Mouse (Mus musculus) embryonic facial prominence, embryonic 12.5 days (tissue): ENCODE results near the gene Mill2. TPM values are rescaled to one million over a fixed set of nuclear protein-coding genes. Genes with fewer than 3 reads are reported as not detected.

ENCODE experiments used
- ATAC-seq: fragments of 200-750 bp; cut with Nextera tagmentation; 2 replicates; pipeline ENCODE4 v1.8.0; 2017; ENCODE audit not compliant: insufficient number of reproducible peaks, insufficient read depth, low FRiP score, low TSS enrichment
- H3K27ac ChIP-seq: fragments of 300-500 bp; sonication (generic); 2 replicates; pipeline ENCODE4 v1.5.1; 2016; ENCODE audit warnings: mild to moderate bottlenecking
- H3K27me3 ChIP-seq: fragments of 300-500 bp; sonication (generic); 2 replicates; pipeline ENCODE4 v1.6.1; 2016; ENCODE audit warnings: mild to moderate bottlenecking, moderate library complexity
- H3K36me3 ChIP-seq: fragments of 300-500 bp; sonication (generic); 2 replicates; pipeline ENCODE4 v1.6.1; 2016; ENCODE audit warnings: mild to moderate bottlenecking
- H3K4me1 ChIP-seq: fragments of 300-500 bp; sonication (generic); 2 replicates; pipeline ENCODE4 v1.6.1; 2016
- H3K4me2 ChIP-seq: fragments of 300-500 bp; sonication (generic); replicated peaks from 2 replicates; pipeline ENCODE4 v1.6.1; 2016; ENCODE audit warnings: mild to moderate bottlenecking, moderate library complexity
- H3K4me3 ChIP-seq: fragments of 300-500 bp; sonication (generic); 2 replicates; pipeline ENCODE4 v1.5.1; 2016; ENCODE audit warnings: mild to moderate bottlenecking
- H3K9ac ChIP-seq: fragments of 300-500 bp; sonication (generic); 2 replicates; pipeline ENCODE4 v1.6.1; 2016; ENCODE audit warnings: mild to moderate bottlenecking, moderate library complexity
- H3K9me3 ChIP-seq: fragments of 300-500 bp; sonication (generic); 2 replicates; pipeline ENCODE4 v1.6.1; 2016; ENCODE audit warnings: mild to moderate bottlenecking, moderate library complexity
- WGBS: fragments of 180-500 bp; shearing (Covaris S2); methylation state at CpG from one replicate; pipeline ENCODE4 v1.1.7; 2016; 5-methylcytosine and 5-hydroxymethylcytosine counted together
- polyA plus RNA-seq: library from polyadenylated mRNA; unstranded; fragments of >200 nt; fragmentation: Nextera tagmentation; extraction: Ambion mirVana; gene quantifications from 2 replicates; pipeline ENCODE4 v1.2.1, GENCODE M21; 2016

Gene Mill2
- polyA plus RNA-seq, 1 experiment from 2014 or later: 0.12 TPM

GRCm38 (mm10) chr7:18909797-18910196 lies 70.0 kb downstream of the Mill2 start:
- Histone ChIP-seq H3K9ac (peak overlapping the region; percentile 67), H3K27ac (no peak overlapping the region), H3K4me2 (peak overlapping the region; percentile 59), H3K9me3 (no peaks in the 10 kb centered on the region), H3K36me3 (no peaks in the 10 kb centered on the region), H3K4me1 (peaks cover 13% of the 10 kb centered on the region), H3K27me3 (no peaks in the 10 kb centered on the region), H3K4me3 (peak overlapping the region; percentile 67)
- ATAC-seq: peak; percentile 6; the same call in 1 of the 2 replicates
- 8% methylated on average over 17 of the region's 17 CpGs for WGBS

- H3K27me3 ChIP-seq: no peaks in the 10 kb centered on the region
- H3K4me2 ChIP-seq: peak within 1 kb of the TSS; percentile 59
- H3K36me3 ChIP-seq: no peaks in the 10 kb centered on the region
- peak within 1 kb of the TSS; percentile 67 for H3K4me3 ChIP-seq
- peak; percentile 99 for ATAC-seq
- H3K9ac ChIP-seq: peak within 1 kb of the TSS; percentile 67
- WGBS: under 1% methylated on average over 33 of the region's 33 CpGs
- no peak within 1 kb of the TSS for H3K27ac ChIP-seq
- no peaks in the 10 kb centered on the region for H3K9me3 ChIP-seq
- H3K4me1 ChIP-seq: peaks cover 13% of the 10 kb centered on the region
These were observed 70.6 kb downstream of the Mill2 start, which contains the start of gene Ccdc61 for GRCm38 (mm10) chr7:18910241-18910831. TSS of gene Ccdc61 (minus strand) at chr7:18910415.

Other genes with a start within 250 kb of the Mill2 start
- not detected in 2 replicates for gene Psg23, start 223.5 kb upstream of the Mill2 start, polyA plus RNA-seq
- gene Psg21, start 183.2 kb upstream of the Mill2 start, polyA plus RNA-seq: not detected in 2 replicates
- gene Psg20, start 153.8 kb upstream of the Mill2 start, polyA plus RNA-seq: not detected in 2 replicates
- not detected in 2 replicates for gene Psg22, start 121.9 kb upstream of the Mill2 start, polyA plus RNA-seq
- not detected in 2 replicates for gene Psg19, start 41.4 kb upstream of the Mill2 start, polyA plus RNA-seq
- not detected in 2 replicates for gene Psg17, start 18.4 kb upstream of the Mill2 start, polyA plus RNA-seq
- 1.1 and 2.0 TPM in 2 replicates for gene Pglyrp1, start 31.4 kb downstream of the Mill2 start, polyA plus RNA-seq
- 39.7 and 41.0 TPM in 2 replicates for gene Ccdc61, start 70.4 kb downstream of the Mill2 start, polyA plus RNA-seq
- gene Nova2, start 85.9 kb downstream of the Mill2 start, polyA plus RNA-seq: 1.1 TPM in 2 replicates
- not detected in 2 replicates for gene Nanos2, start 147.4 kb downstream of the Mill2 start, polyA plus RNA-seq
- gene Mypop, start 151.3 kb downstream of the Mill2 start, polyA plus RNA-seq: 7.7 and 9.8 TPM in 2 replicates
- gene Irf2bp1, start 164.1 kb downstream of the Mill2 start, polyA plus RNA-seq: 47.1 and 48.6 TPM in 2 replicates
- 0.13 and 0.18 TPM in 2 replicates for gene Foxa3, start 183.6 kb downstream of the Mill2 start, polyA plus RNA-seq
- gene Sympk, start 184.4 kb downstream of the Mill2 start, polyA plus RNA-seq: 51.8 and 56.5 TPM in 2 replicates
- not detected in 2 replicates for gene Rsph6a, start 214.7 kb downstream of the Mill2 start, polyA plus RNA-seq
- gene Dmwd, start 236.3 kb downstream of the Mill2 start, polyA plus RNA-seq: 18.8 and 23.1 TPM in 2 replicates
- gene Dmpk, start 243.9 kb downstream of the Mill2 start, polyA plus RNA-seq: 17.5 and 19.1 TPM in 2 replicates